Mouse (Mus musculus): Measurements from ENCODE around the gene Amd1. TPM values are rescaled to one million over a fixed set of nuclear protein-coding genes. Genes with fewer than 3 reads are reported as not detected.

The Amd1 gene
- total and polyA plus RNA-seq, 3 experiments = 81.2 to 102 TPM; not detected in 1

DNA sequence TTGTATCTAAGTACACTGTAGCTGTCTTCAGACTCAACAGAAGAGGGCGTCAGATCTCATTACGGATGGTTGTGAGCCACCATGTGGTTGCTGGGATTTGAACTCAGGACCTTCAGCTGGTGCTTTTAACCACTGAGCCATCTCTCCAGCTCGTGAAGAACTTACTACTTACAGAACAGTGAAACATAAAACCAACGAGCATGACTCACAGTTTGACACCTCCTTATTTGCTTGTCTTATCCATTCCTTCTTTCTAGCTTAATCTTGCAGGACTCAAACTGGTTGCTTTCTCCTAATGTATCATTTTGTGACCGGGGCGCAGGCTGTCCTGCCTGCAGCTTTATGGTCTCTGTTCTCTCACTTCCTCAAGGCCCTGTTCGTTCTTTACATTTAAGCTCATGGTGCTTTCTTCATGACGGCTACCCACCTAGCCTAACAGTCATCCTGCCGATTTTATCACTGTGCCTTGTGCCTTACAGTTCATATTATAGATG is 45.5 kb upstream of the Amd1 start (continued):
- TF ChIP-seq POLR2A (IDR thresholded peaks at IDR 0.05; ENCODE audit: control insufficient read depth in 1 of 2, insufficient read depth in 1 of 2, low read depth in 1 of 2, low read length in 2 of 2, poor library complexity in 1 of 2) (peak in 1 of 2 experiments; percentile 62; a peak in 2 of 4 replicates), MEF2A (IDR thresholded peaks at IDR 0.05; ENCODE audit: extremely low read depth, insufficient replicate concordance, low read depth, low read length, poor library complexity, severe bottlenecking) (no peak), MYB (IDR thresholded peaks at IDR 0.05; ENCODE audit: low read depth, low read length) (no peak), RAD21 (IDR thresholded peaks at IDR 0.05; ENCODE audit: low read depth, low read length) (no peak), GATA1 (IDR thresholded peaks at IDR 0.05; ENCODE audit: low read depth, low read length) (peak; percentile 50), HCFC1 (IDR thresholded peaks at IDR 0.05; ENCODE audit: low read depth, low read length) (peak; percentile 50; the same call in 1 of the 2 replicates), MAX (IDR thresholded peaks at IDR 0.05; ENCODE audit: low read length) (no peak), UBTF (IDR thresholded peaks at IDR 0.05; ENCODE audit: borderline replicate concordance, insufficient read depth, low read depth, low read length) (no peak)

DNA sequence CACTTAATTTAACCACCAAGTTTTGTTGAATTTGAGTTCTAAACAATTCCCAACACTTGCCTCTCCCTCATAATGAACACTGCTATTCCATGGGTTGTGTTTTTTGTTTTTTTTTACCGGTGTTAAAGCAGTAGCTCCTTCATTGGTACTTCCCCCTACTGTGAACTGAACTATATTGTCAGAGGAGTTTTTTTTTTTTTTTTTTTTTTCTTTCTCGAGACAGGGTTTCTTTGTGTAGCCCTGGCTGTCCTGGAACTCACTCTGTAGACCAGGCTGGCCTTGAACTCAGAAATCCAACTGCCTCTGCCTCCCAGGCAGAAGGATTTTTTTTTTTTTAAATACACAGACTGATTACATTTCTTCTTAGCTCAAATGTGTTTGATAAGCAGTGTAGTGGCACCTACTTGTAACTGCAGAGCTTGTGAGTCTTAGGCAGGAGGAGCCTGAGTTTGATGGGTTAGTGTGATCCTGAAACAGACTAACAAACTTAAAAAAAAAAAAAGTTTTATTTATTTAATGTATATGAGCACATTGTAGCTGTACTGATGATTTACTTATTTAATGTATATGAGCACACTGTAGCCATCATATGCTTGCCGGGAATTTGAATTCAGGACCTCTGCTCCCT is 44.9 kb upstream of the Amd1 start:
- H3K4me3 ChIP-seq (ENCODE audit: control insufficient read depth in 1 of 2, insufficient read depth in 1 of 2, low read depth in 2 of 2, low read length in 2 of 2) = peak overlapping the region; percentile 49 to 53; a peak in 3 of 4 replicates
- DNase-seq (ENCODE audit: low read depth, low spot score) = peak; percentile 58
- no peaks in the 10 kb centered on the region for H3K9me3 ChIP-seq (replicated peaks; ENCODE audit: insufficient read depth, low read length)
- no peak for TF ChIP-seq NRF1 (IDR thresholded peaks at IDR 0.05; ENCODE audit: insufficient read depth, low read depth, low read length, poor library complexity, severe bottlenecking)
- no peak for TF ChIP-seq MYB (IDR thresholded peaks at IDR 0.05; ENCODE audit: low read depth, low read length)
- peak; percentile 92 for TF ChIP-seq ZNF384 (IDR thresholded peaks at IDR 0.05; ENCODE audit: low read depth, low read length)
- TF ChIP-seq MAZ (IDR thresholded peaks at IDR 0.05; ENCODE audit: low read depth, low read length) = no peak
- peaks cover 6% of the 10 kb centered on the region; the same call in 1 of the 2 replicates for H3K79me2 ChIP-seq (ENCODE audit: control insufficient read depth, insufficient read depth, low read length, poor library complexity)
- H3K27ac ChIP-seq (ENCODE audit: control insufficient read depth, low read depth, low read length) = peak overlapping the region; percentile 94
- no peak overlapping the region; the same call in 1 of the 2 replicates for H3K9ac ChIP-seq (ENCODE audit: control insufficient read depth, low read depth, low read length, poor library complexity, severe bottlenecking)
- peaks cover 2 to 6% of the 10 kb centered on the region in 2 experiments; a peak in 3 of 4 replicates for H3K4me1 ChIP-seq (ENCODE audit: control insufficient read depth in 1 of 2, insufficient read depth in 2 of 2, low read length in 2 of 2)
- H3K27me3 ChIP-seq (ENCODE audit: control insufficient read depth in 1 of 2, insufficient read depth in 2 of 2, low read length in 2 of 2) = no peaks in the 10 kb centered on the region
- peaks cover 0 to 10% of the 10 kb centered on the region in 2 experiments; a peak in 2 of 4 replicates for H3K36me3 ChIP-seq (ENCODE audit: control insufficient read depth in 1 of 2, insufficient read depth in 2 of 2, low read length in 2 of 2)

DNA sequence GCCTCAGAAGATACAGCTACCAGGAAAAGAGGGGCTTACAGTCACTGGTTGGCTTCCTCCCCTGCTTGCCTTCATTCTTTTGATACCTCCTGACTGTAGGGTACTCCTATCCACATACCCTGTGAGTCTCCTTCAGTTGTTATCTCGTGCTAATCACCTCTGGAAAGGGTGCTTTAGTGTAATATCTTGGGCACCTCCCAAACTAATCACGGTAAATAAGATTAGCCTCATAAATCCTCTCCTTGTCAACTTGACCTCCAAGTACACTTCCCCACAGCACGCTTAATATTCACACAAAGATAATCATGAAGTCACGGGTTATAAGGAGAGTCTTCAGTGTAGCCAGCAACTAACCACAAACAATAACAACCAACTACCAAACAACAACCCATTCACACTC is 40.0 kb upstream of the Amd1 start:
- Histone ChIP-seq H3K36me3 (ENCODE audit: control insufficient read depth in 1 of 2, insufficient read depth in 2 of 2, low read length in 2 of 2) (peaks cover 0 to 5% of the 10 kb centered on the region in 2 experiments; a peak in 2 of 4 replicates), H3K4me1 (ENCODE audit: control insufficient read depth in 1 of 2, insufficient read depth in 2 of 2, low read length in 2 of 2) (peaks cover 0 to 2% of the 10 kb centered on the region in 2 experiments; a peak in 1 of 4 replicates), H3K27ac (ENCODE audit: control insufficient read depth, low read depth, low read length) (no peak overlapping the region), H3K27me3 (ENCODE audit: control insufficient read depth in 1 of 2, insufficient read depth in 2 of 2, low read length in 2 of 2) (no peaks in the 10 kb centered on the region), H3K9me3 (replicated peaks; ENCODE audit: insufficient read depth, low read length) (no peaks in the 10 kb centered on the region), H3K9ac (ENCODE audit: control insufficient read depth, low read depth, low read length, poor library complexity, severe bottlenecking) (no peak overlapping the region), H3K4me3 (ENCODE audit: control insufficient read depth in 1 of 2, insufficient read depth in 1 of 2, low read depth in 2 of 2, low read length in 2 of 2) (no peak overlapping the region), H3K79me2 (ENCODE audit: control insufficient read depth, insufficient read depth, low read length, poor library complexity) (no peaks in the 10 kb centered on the region)
- DNase-seq (ENCODE audit: low read depth, low spot score) = no peak
- TF ChIP-seq RCOR1 (IDR thresholded peaks at IDR 0.05; ENCODE audit: low read depth, low read length) (peak; percentile 88), ETS1 (IDR thresholded peaks at IDR 0.05; ENCODE audit: low read depth, low read length) (peak; percentile 17; the same call in 1 of the 2 replicates), BHLHE40 (IDR thresholded peaks at IDR 0.05; ENCODE audit: borderline replicate concordance, low read depth, low read length) (0 out of 2 replicates have a peak, but pooled peaks have one; percentile 55), SIN3A (IDR thresholded peaks at IDR 0.05; ENCODE audit: low read length) (no peak), EP300 (IDR thresholded peaks at IDR 0.05; ENCODE audit: low read depth in 1 of 2, low read length in 2 of 2) (0 out of 4 replicates have a peak, but pooled peaks of 1 of the 2 experiments have one; percentile 18), USF2 (IDR thresholded peaks at IDR 0.05; ENCODE audit: borderline replicate concordance in 1 of 2, insufficient read depth in 1 of 2, low read depth in 1 of 2, low read length in 2 of 2) (no peak), GATA1 (IDR thresholded peaks at IDR 0.05; ENCODE audit: low read depth, low read length) (peak; percentile 48; the same call in 1 of the 2 replicates)

All from MEL (cell line).